Mouse (Mus musculus) heart, postnatal 0 days (tissue): ENCODE measurements around the gene Tmprss6.

ENCODE experiments used
- CTCF ChIP-seq: IDR thresholded peaks from 2 replicates; pipeline ENCODE4 v1.5.1; 2016; ENCODE audit warnings: antibody characterized with exemption, control low read depth, low read depth
- EP300 ChIP-seq: IDR thresholded peaks from 2 replicates; pipeline ENCODE4 v1.6.1; 2016; ENCODE audit warnings: antibody characterized with exemption, low read depth

GRCm38 (mm10) chr15:78457193-78457592 lies 11.2 kb downstream of the Tmprss6 start:
- TF ChIP-seq CTCF (no peak), EP300 (no peak)
